Mouse (Mus musculus) midbrain, embryonic 16.5 days (tissue): ENCODE measurements around the gene Gm6096. TPM values are rescaled to one million over a fixed set of nuclear protein-coding genes. Genes with fewer than 3 reads are reported as not detected.

Experiments
- ATAC-seq: fragments of 200-750 bp; cut with Nextera tagmentation; 2 replicates; pipeline ENCODE4 v1.8.0; 2017; ENCODE audit warnings: moderate TSS enrichment
- H3K27ac ChIP-seq: fragments of 300-500 bp; sonication (generic); 2 replicates; pipeline ENCODE4 v1.5.1; 2014; ENCODE audit warnings: mild to moderate bottlenecking, low read length, mixed read lengths
- H3K27me3 ChIP-seq: fragments of 300-500 bp; sonication (generic); 2 replicates; pipeline ENCODE4 v1.6.1; 2014; ENCODE audit warnings: low read depth, low read length, mixed read lengths; ENCODE audit not compliant: control insufficient read depth, insufficient read depth
- H3K36me3 ChIP-seq: fragments of 300-500 bp; sonication (generic); 2 replicates; pipeline ENCODE4 v1.6.1; 2014; ENCODE audit warnings: mild to moderate bottlenecking, low read length, moderate library complexity, mixed read lengths; ENCODE audit not compliant: control insufficient read depth, insufficient read depth
- H3K4me1 ChIP-seq: fragments of 300-500 bp; sonication (generic); 2 replicates; pipeline ENCODE4 v1.6.1; 2014; ENCODE audit warnings: mild to moderate bottlenecking, low read length, mixed read lengths; ENCODE audit not compliant: control insufficient read depth, insufficient read depth
- H3K4me2 ChIP-seq: fragments of 300-500 bp; sonication (generic); 2 replicates; pipeline ENCODE4 v1.6.1; 2014; ENCODE audit warnings: mild to moderate bottlenecking, low read length, mixed read lengths
- H3K4me3 ChIP-seq: fragments of 300-500 bp; sonication (generic); 2 replicates; pipeline ENCODE4 v1.5.1; 2014; ENCODE audit warnings: low read depth, mild to moderate bottlenecking, low read length, moderate library complexity, mixed read lengths
- H3K9ac ChIP-seq: fragments of 300-500 bp; sonication (generic); 2 replicates; pipeline ENCODE4 v1.6.1; 2014; ENCODE audit warnings: low read depth, low read length, mixed read lengths
- H3K9me3 ChIP-seq: fragments of 300-500 bp; sonication (generic); replicated peaks from 2 replicates; pipeline ENCODE4 v1.6.1; 2014; ENCODE audit warnings: mild to moderate bottlenecking, low read length, mixed read lengths; ENCODE audit not compliant: control insufficient read depth, poor library complexity, severe bottlenecking
- WGBS: fragments of 180-500 bp; shearing (Covaris S2); extraction: QIAGEN DNeasy Blood & Tissue Kit; methylation state at CpG from one replicate; pipeline ENCODE4 v1.1.7; 2014; 5-methylcytosine and 5-hydroxymethylcytosine counted together
- polyA plus RNA-seq: library from polyadenylated mRNA; unstranded; fragments of >200 nt; fragmentation: Nextera tagmentation; extraction: Ambion mirVana; gene quantifications from 2 replicates; pipeline ENCODE4 v1.2.1, GENCODE M21; 2015

Gm6096 gene
- polyA plus RNA-seq, 1 experiment from 2014 or later = not detected

DNA sequence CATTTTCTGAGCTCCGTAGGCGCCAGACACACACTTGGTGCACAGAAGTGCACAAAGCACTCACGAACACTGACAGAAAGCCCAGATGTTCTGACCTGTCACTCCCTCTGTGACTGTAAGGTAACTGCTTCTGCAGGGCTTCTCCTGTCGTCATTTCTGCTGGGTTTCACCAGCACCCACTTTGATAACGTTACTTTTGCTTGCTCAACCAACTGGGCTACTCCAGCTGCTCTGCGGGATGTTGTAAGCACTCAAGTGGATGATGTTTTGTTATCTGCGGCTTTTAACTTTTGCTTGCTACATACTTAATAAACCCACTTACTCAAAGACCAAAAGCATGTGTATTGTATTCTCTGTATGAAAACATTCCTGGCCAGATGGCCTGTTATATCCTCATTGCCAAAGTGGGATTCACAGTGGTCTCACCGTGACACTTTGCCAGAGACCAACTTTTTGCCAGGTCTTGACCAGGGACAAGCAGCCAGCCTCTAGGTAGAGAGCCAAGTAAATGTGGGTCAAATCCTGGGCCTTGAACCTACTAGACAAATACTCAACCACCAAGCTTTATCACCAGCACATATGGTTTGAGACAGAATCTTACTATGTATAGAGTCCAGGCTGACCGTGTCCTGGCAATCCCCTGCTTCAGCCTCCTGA lies 29.1 kb upstream of the Gm6096 start:
- Histone ChIP-seq H3K9ac (no peak overlapping the region), H3K4me3 (no peak overlapping the region), H3K4me1 (no peaks in the 10 kb centered on the region), H3K27me3 (no peaks in the 10 kb centered on the region), H3K9me3 (no peaks in the 10 kb centered on the region), H3K4me2 (no peak overlapping the region), H3K27ac (no peak overlapping the region), H3K36me3 (peaks cover 47% of the 10 kb centered on the region)
- ATAC-seq = no peak
- WGBS = 97% methylated on average over 9 of the region's 9 CpGs

DNA sequence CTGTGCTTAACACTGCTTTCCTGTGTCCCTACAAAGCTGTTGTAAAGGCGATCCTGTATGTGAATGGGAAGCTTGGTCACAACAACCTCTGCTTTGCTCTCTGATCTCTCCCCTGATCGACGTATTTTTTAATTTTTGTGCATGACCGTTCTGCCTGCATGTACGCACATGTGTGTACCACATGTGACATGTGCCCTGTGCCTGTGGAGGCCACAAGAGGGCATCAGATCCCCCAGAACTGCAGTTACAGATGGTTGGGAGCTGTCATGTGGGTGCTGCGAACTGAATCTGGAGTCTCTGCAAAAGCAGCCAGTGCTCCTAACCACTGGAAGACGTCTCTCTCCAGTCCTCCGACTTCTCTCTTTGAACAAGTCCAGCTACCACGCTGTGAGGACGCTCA lies 28.5 kb upstream of the Gm6096 start:
- no peaks in the 10 kb centered on the region for H3K4me1 ChIP-seq
- H3K9me3 ChIP-seq = no peaks in the 10 kb centered on the region
- H3K9ac ChIP-seq = no peak overlapping the region
- H3K4me2 ChIP-seq = no peak overlapping the region
- no peak for ATAC-seq
- WGBS = 97% methylated on average over 10 of the region's 10 CpGs
- H3K27me3 ChIP-seq = no peaks in the 10 kb centered on the region
- H3K27ac ChIP-seq = no peak overlapping the region
- peaks cover 47% of the 10 kb centered on the region for H3K36me3 ChIP-seq
- no peak overlapping the region for H3K4me3 ChIP-seq

DNA sequence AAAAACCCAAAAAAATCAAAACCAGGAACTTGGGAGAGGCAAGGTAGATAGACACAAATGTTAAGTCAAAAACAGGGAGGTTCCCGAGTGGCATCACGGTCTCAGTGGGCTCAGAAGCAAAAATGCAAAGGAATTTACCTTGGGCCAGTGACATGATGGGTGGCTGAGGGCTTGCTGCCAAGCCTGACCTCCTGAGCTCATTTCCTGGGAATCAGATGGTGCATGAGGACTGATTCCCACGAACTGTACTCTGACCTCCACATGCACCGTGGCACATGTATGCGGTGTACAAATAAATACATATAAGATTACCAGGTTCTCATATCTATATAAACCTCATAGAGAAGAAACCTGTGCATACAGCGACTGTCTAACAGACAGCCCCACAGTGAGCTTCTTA lies 26.5 kb upstream of the Gm6096 start:
- WGBS = 94% methylated on average over 6 of the region's 6 CpGs
- Histone ChIP-seq H3K9me3 (no peaks in the 10 kb centered on the region), H3K4me1 (peaks cover 18% of the 10 kb centered on the region), H3K27ac (no peak overlapping the region), H3K27me3 (no peaks in the 10 kb centered on the region), H3K9ac (no peak overlapping the region), H3K4me3 (no peak overlapping the region), H3K36me3 (peaks cover 35% of the 10 kb centered on the region), H3K4me2 (no peak overlapping the region)
- no peak for ATAC-seq

DNA sequence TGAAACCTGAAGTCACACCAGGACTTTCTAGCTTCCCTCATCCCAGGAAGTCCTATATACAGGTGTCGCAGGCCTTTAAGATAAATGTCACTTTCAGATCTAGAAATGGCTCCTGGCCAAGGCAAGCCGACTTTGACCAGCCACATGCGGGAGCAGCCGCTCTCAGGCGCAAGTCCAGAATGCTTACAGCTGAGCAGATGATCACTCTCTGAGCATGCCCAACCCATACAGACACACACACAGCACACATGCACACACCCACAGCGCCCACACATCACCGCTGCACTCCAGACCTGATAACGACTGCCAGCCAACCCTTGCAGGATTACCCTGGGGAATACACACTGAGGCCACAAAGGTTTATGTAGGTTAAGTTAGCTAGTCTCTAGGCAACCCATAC lies 24.8 kb upstream of the Gm6096 start:
- peaks cover 21% of the 10 kb centered on the region for H3K36me3 ChIP-seq
- H3K4me1 ChIP-seq = peaks cover 21% of the 10 kb centered on the region
- no peaks in the 10 kb centered on the region for H3K27me3 ChIP-seq
- H3K27ac ChIP-seq = no peak overlapping the region
- ATAC-seq = no peak
- H3K9ac ChIP-seq = no peak overlapping the region; the same call in 1 of the 2 replicates
- 87% methylated on average over 8 of the region's 8 CpGs for WGBS
- H3K4me2 ChIP-seq = no peak overlapping the region
- H3K9me3 ChIP-seq = no peaks in the 10 kb centered on the region
- H3K4me3 ChIP-seq = no peak overlapping the region

DNA sequence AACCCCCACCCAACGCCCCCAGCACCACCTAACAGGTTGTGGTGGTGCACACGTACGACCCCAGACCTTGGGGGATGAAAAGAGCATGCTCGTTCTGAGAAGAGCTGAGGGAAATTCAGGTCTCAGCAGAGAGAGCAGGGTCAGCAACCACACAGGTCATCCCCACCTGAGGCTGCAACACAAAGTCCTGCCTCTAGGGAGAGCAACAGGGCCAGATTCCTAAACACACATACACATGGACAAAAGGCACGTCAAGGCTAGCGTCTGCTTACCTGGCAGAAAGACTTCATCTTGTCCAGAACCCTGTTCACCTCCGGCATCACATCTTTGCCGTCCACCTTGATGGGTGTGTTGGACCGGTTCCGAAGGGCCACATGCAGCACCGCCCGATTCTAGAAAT lies 24.0 kb upstream of the Gm6096 start:
- Histone ChIP-seq H3K36me3 (peaks cover 14% of the 10 kb centered on the region), H3K9me3 (no peaks in the 10 kb centered on the region), H3K27ac (no peak overlapping the region), H3K4me2 (no peak overlapping the region), H3K9ac (no peak overlapping the region), H3K27me3 (no peaks in the 10 kb centered on the region), H3K4me1 (peaks cover 21% of the 10 kb centered on the region), H3K4me3 (no peak overlapping the region)
- 92% methylated on average over 12 of the region's 12 CpGs for WGBS
- ATAC-seq = no peak

DNA sequence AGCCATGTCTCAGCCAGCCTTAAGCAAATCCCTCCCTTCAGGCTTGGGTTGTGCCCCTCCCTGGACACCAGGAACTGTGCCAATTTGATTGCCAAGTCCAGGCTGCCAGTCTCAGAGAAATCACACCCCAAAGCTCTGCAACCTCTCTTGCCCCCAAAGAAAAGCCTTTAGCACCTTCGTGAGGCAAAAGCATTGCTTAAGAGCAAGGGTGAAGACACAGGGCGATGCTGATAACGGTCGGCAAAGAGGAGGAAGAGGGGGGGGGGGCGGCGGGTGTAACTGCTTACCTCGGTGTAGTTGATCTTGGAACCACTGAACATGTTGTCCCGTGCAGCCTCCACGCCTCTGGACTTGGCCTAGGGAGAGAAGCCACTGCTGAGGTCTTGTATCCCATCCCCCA lies 22.2 kb upstream of the Gm6096 start:
- WGBS = 74% methylated on average over 8 of the region's 9 CpGs
- Histone ChIP-seq H3K36me3 (peaks cover 3% of the 10 kb centered on the region), H3K4me1 (peaks cover 25% of the 10 kb centered on the region), H3K27ac (no peak overlapping the region), H3K27me3 (no peaks in the 10 kb centered on the region), H3K9me3 (no peaks in the 10 kb centered on the region), H3K4me2 (peak overlapping the region; percentile 71), H3K4me3 (peak overlapping the region; percentile 51; the same call in 1 of the 2 replicates), H3K9ac (no peak overlapping the region)
- no peak for ATAC-seq

DNA sequence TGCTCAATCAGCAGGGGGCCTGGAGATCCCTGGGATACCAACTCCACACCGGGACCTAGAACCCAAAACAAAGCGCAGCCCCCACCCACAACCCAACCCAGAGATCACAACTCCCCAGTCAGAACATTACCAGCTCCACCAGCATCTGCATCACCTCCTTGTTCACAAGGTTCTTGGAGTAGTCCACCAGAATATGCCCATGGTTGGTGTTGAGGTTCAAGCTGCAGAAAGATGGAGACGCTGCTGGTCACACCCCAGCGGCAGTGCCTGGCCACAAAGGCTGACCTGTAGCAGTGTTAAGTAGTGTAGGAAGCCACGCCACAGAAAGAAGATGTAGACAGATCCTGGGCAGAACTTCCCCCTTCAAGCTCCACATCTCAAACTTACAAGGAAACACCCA lies 21.7 kb upstream of the Gm6096 start:
- 11% methylated on average over 5 of the region's 5 CpGs for WGBS
- peak overlapping the region; percentile 67 for H3K9ac ChIP-seq
- no peaks in the 10 kb centered on the region for H3K9me3 ChIP-seq
- no peak for ATAC-seq
- H3K4me3 ChIP-seq = peak overlapping the region; percentile 51
- H3K36me3 ChIP-seq = peaks cover 3% of the 10 kb centered on the region
- peak overlapping the region; percentile 74 for H3K27ac ChIP-seq
- H3K27me3 ChIP-seq = no peaks in the 10 kb centered on the region
- peaks cover 26% of the 10 kb centered on the region for H3K4me1 ChIP-seq
- peak overlapping the region; percentile 71 for H3K4me2 ChIP-seq

DNA sequence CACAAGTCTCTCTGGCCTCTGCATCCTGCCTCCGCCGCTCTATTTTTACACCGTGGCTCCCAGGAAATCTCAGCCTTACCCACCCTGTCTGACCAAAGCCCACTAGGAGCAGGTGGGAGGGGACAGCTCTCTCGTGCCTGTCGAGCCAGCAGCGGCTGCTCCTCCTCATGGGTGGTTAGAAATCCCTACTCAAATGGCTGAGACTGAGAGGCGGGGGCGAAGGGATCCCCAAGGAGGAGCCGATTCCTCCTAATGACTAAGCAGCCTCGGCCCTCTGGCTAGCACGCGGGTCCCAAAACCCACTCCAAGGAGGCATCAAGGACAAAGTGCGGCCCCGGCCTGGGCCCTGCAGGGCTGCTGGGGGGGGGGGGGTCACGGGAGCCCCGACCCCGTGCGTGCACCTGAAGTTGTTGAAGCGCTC lies 21.1 kb upstream of the Gm6096 start:
- Histone ChIP-seq H3K9ac (peak overlapping the region; percentile 67), H3K27ac (peak overlapping the region; percentile 74), H3K36me3 (peaks cover 3% of the 10 kb centered on the region), H3K4me1 (peaks cover 26% of the 10 kb centered on the region), H3K9me3 (no peaks in the 10 kb centered on the region), H3K27me3 (no peaks in the 10 kb centered on the region), H3K4me2 (peak overlapping the region; percentile 71), H3K4me3 (peak overlapping the region; percentile 51)
- WGBS = under 1% methylated on average over 19 of the region's 19 CpGs
- peak; percentile 6; the same call in 1 of the 2 replicates for ATAC-seq

DNA sequence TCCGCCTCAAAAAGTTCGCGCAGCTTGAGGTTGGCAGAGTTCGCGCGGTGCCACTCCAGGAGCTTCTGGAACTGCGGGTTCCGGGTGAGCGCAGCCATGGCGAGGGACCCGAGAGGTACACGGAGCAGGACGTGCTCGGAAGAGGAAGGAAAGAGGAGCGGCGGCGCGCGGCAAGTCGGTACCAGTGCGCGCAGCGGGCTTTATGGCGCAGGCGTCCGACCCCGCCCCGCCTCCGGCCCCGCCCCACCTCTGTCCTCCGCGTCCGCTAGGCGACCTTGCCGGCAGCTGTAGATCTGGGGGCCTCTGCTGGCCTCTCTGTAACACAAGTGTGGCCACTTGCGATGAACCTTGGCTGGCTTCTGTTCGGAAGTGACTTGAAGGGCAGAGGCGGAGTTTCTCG lies 20.7 kb upstream of the Gm6096 start, which contains the start of gene Gpi1:
Gene Gpi1, minus strand, starts transcription at position 221 of the 400 bp plus-strand sequence.
- H3K4me2 ChIP-seq = peak within 1 kb of the TSS; percentile 71
- H3K27me3 ChIP-seq = no peaks in the 10 kb centered on the region
- H3K4me1 ChIP-seq = peaks cover 31% of the 10 kb centered on the region
- H3K9ac ChIP-seq = peak within 1 kb of the TSS; percentile 67
- peak within 1 kb of the TSS; percentile 74 for H3K27ac ChIP-seq
- H3K9me3 ChIP-seq = no peaks in the 10 kb centered on the region
- WGBS = 0% methylated on average over 39 of the region's 39 CpGs
- peak within 1 kb of the TSS; percentile 51 for H3K4me3 ChIP-seq
- peaks cover 3% of the 10 kb centered on the region for H3K36me3 ChIP-seq
- ATAC-seq = peak; percentile 47
